Mouse (Mus musculus) C2C12 (cell line): Measurements from ENCODE around the gene Slc12a8. TPM values are rescaled to one million over a fixed set of nuclear protein-coding genes. Genes with fewer than 3 reads are reported as not detected.

Source experiments
- H3K27me3 ChIP-seq: one replicate; pipeline ENCODE4 v1.6.1; 2011; ENCODE audit not compliant: control insufficient read depth, insufficient read depth, insufficient read length
- H3K36me3 ChIP-seq: one replicate; pipeline ENCODE4 v1.6.1; 2011; ENCODE audit not compliant: control insufficient read depth, insufficient read depth
- H3K4me3 ChIP-seq: one replicate; pipeline ENCODE4 v1.5.1; 2011; ENCODE audit warnings: mild to moderate bottlenecking, control low read depth; ENCODE audit not compliant: poor library complexity, insufficient read depth, severe bottlenecking
- H3K79me2 ChIP-seq: one replicate; pipeline ENCODE4 v1.6.1; 2011; ENCODE audit not compliant: control insufficient read depth, insufficient read depth
- H3K79me3 ChIP-seq: one replicate; pipeline ENCODE4 v1.6.1; 2011; ENCODE audit warnings: low read depth, control low read depth
- H3ac ChIP-seq: one replicate; pipeline ENCODE3; 2011; ENCODE audit warnings: low read depth; ENCODE audit not compliant: control insufficient read depth, insufficient read length
- CEBPB ChIP-seq: IDR thresholded peaks from one replicate; pipeline ENCODE4 v1.6.1; 2011; ENCODE audit warnings: low read depth, mild to moderate bottlenecking, control low read depth, moderate library complexity
- CTCF ChIP-seq: IDR thresholded peaks from one replicate; pipeline ENCODE4 v1.5.1; 2011; ENCODE audit not compliant: control insufficient read depth, insufficient read depth, insufficient read length
- FOSL1 ChIP-seq: IDR thresholded peaks from one replicate; pipeline ENCODE4 v1.8.0; 2011; ENCODE audit warnings: mild to moderate bottlenecking, low read length; ENCODE audit not compliant: poor library complexity, insufficient read depth, severe bottlenecking
- MAX ChIP-seq: IDR thresholded peaks from one replicate; pipeline ENCODE4 v1.6.1; 2011; ENCODE audit warnings: mild to moderate bottlenecking, control low read depth
- MYOD1 ChIP-seq: IDR thresholded peaks from one replicate; pipeline ENCODE4 v1.6.1; 2011; ENCODE audit warnings: low read depth; ENCODE audit not compliant: control insufficient read depth, insufficient read length
- MYOG ChIP-seq: IDR thresholded peaks from one replicate; pipeline ENCODE4 v1.6.1; 2011; ENCODE audit not compliant: control insufficient read depth, insufficient read length; ENCODE audit errors: extremely low read depth
- USF1 ChIP-seq: IDR thresholded peaks from one replicate; pipeline ENCODE4 v1.6.1; 2011; ENCODE audit warnings: low read depth, mild to moderate bottlenecking, control low read depth, moderate library complexity
- polyA plus RNA-seq: library from polyadenylated mRNA; unstranded; fragments of >200 nt; fragmentation: generic; extraction: Trizol; gene quantifications from one replicate; pipeline ENCODE4 v1.2.1, GENCODE M21; 2012; ENCODE audit warnings: missing spikeins

The Slc12a8 gene
- polyA plus RNA-seq, 1 experiment, result 0.06 TPM

- no peak overlapping the region for H3ac ChIP-seq
- H3K4me3 ChIP-seq, result no peak overlapping the region
- no peaks in the 10 kb centered on the region for H3K36me3 ChIP-seq
- no peaks in the 10 kb centered on the region for H3K79me3 ChIP-seq
- no peaks in the 10 kb centered on the region for H3K79me2 ChIP-seq
- no peaks in the 10 kb centered on the region for H3K27me3 ChIP-seq
- TF ChIP-seq MYOG, result no peak
- TF ChIP-seq FOSL1, result no peak
- no peak for TF ChIP-seq CTCF
- no peak for TF ChIP-seq MAX
- no peak for TF ChIP-seq CEBPB
Measured at GRCm38 (mm10) chr16:33512555-33512954, 4.6 kb upstream of the Slc12a8 start.

GRCm38 (mm10) chr16:33517627-33518026 lies 499 bp downstream of the Slc12a8 start:
- Histone ChIP-seq H3K4me3 (no peak overlapping the region), H3K79me2 (no peaks in the 10 kb centered on the region), H3K27me3 (no peaks in the 10 kb centered on the region), H3ac (no peak overlapping the region), H3K36me3 (no peaks in the 10 kb centered on the region), H3K79me3 (no peaks in the 10 kb centered on the region)
- no peak for TF ChIP-seq USF1
- no peak for TF ChIP-seq MYOD1
- TF ChIP-seq CTCF, result no peak
- no peak for TF ChIP-seq MAX
- no peak for TF ChIP-seq FOSL1
- no peak for TF ChIP-seq MYOG
- TF ChIP-seq CEBPB, result no peak

GRCm38 (mm10) chr16:33518236-33518635 lies 1.1 kb downstream of the Slc12a8 start:
- Histone ChIP-seq H3ac (no peak overlapping the region), H3K27me3 (no peaks in the 10 kb centered on the region), H3K79me3 (no peaks in the 10 kb centered on the region), H3K79me2 (no peaks in the 10 kb centered on the region), H3K4me3 (no peak overlapping the region), H3K36me3 (no peaks in the 10 kb centered on the region)
- TF ChIP-seq USF1, result no peak
- TF ChIP-seq MYOG, result no peak
- no peak for TF ChIP-seq CEBPB
- no peak for TF ChIP-seq MAX
- no peak for TF ChIP-seq FOSL1
- no peak for TF ChIP-seq MYOD1
- no peak for TF ChIP-seq CTCF

GRCm38 (mm10) chr16:33519916-33520568 lies 2.9 kb downstream of the Slc12a8 start:
- H3K27me3 ChIP-seq, result no peaks in the 10 kb centered on the region
- no peak overlapping the region for H3K4me3 ChIP-seq
- no peak overlapping the region for H3ac ChIP-seq
- H3K79me3 ChIP-seq, result no peaks in the 10 kb centered on the region
- no peaks in the 10 kb centered on the region for H3K79me2 ChIP-seq
- TF ChIP-seq MAX (no peak), MYOG (no peak), MYOD1 (no peak), USF1 (peak; percentile 45)
- H3K36me3 ChIP-seq, result no peaks in the 10 kb centered on the region

- H3K27me3 ChIP-seq, result no peaks in the 10 kb centered on the region
Measured at GRCm38 (mm10) chr16:33522516-33522915, 5.4 kb downstream of the Slc12a8 start.

GRCm38 (mm10) chr16:33523571-33523970 lies 6.4 kb downstream of the Slc12a8 start:
- H3K27me3 ChIP-seq, result no peaks in the 10 kb centered on the region
- no peak overlapping the region for H3K4me3 ChIP-seq

More at GRCm38 (mm10) chr16:33522516-33522915, 5.4 kb downstream of the Slc12a8 start:
- no peaks in the 10 kb centered on the region for H3K79me2 ChIP-seq
- TF ChIP-seq CEBPB (no peak), FOSL1 (no peak), MYOD1 (no peak), MAX (no peak), MYOG (no peak), CTCF (no peak), USF1 (no peak)
- no peak overlapping the region for H3K4me3 ChIP-seq
- no peaks in the 10 kb centered on the region for H3K36me3 ChIP-seq
- H3ac ChIP-seq, result no peak overlapping the region
- no peaks in the 10 kb centered on the region for H3K79me3 ChIP-seq

More at GRCm38 (mm10) chr16:33523571-33523970, 6.4 kb downstream of the Slc12a8 start:
- no peak for TF ChIP-seq CEBPB
- H3K79me2 ChIP-seq, result no peaks in the 10 kb centered on the region
- no peaks in the 10 kb centered on the region for H3K36me3 ChIP-seq
- H3ac ChIP-seq, result no peak overlapping the region
- no peaks in the 10 kb centered on the region for H3K79me3 ChIP-seq
